Mouse (Mus musculus): ENCODE results near the gene Gm10256. TPM values are rescaled to one million over a fixed set of nuclear protein-coding genes. Genes with fewer than 3 reads are reported as not detected.
"Not testable (repeated sequence)": the region's sequence is repeated elsewhere in the genome, so short reads cannot be mapped to it uniquely, and the experiment has no call there.

Gene Gm10256
- not detected in 3 replicates for total RNA-seq (2017)

- not testable (repeated sequence) for ATAC-seq (replicated peaks; ENCODE audit: insufficient number of reproducible peaks, low FRiP score, low TSS enrichment, poor library complexity, severe bottlenecking)
These were observed at the start of gene Gm10256, which contains the start of gene Rbmy for GRCm38 (mm10) chrY:2830380-2830779. TSS of gene Gm10256 (plus strand) at chrY:2830699. TSS of gene Rbmy (plus strand) at chrY:2830680.

- ATAC-seq (replicated peaks; ENCODE audit: insufficient number of reproducible peaks, low FRiP score, low TSS enrichment, poor library complexity, severe bottlenecking) = not testable (repeated sequence)
These were observed 34.4 kb upstream of the Gm10256 start, which contains the start of gene Gm4064 for GRCm38 (mm10) chrY:2796105-2796504. TSS of gene Gm4064 (minus strand) at chrY:2796205.

- ATAC-seq (replicated peaks; ENCODE audit: insufficient number of reproducible peaks, low FRiP score, low TSS enrichment, poor library complexity, severe bottlenecking) = not testable (repeated sequence)
These were observed 70.2 kb downstream of the Gm10256 start, which contains the start of gene Gm10352 for GRCm38 (mm10) chrY:2900689-2901088. TSS of gene Gm10352 (plus strand) at chrY:2900989.

Other genes with a start within 250 kb of the Gm10256 start
- not detected in 3 replicates for gene H2al2c, start 231.6 kb upstream of the Gm10256 start, total RNA-seq (2017)
- not detected in 3 replicates for gene Sry, start 167.0 kb upstream of the Gm10256 start, total RNA-seq (2017)
- not detected in 3 replicates for gene H2al2b, start 110.0 kb upstream of the Gm10256 start, total RNA-seq (2017)
- not detected in 3 replicates for gene Gm4064, start 34.5 kb upstream of the Gm10256 start, total RNA-seq (2017)
- not detected in 3 replicates for gene Rbmy, start within 50 bp of the Gm10256 start, total RNA-seq (2017)
- gene Gm10352, start 70.3 kb downstream of the Gm10256 start, total RNA-seq (2017) = not detected in 3 replicates
- gene Gm29289, start 101.9 kb downstream of the Gm10256 start, total RNA-seq (2017) = not detected in 3 replicates